Mouse (Mus musculus) frontal cortex, postnatal 14 days (tissue): ENCODE measurements around the gene C130050O18Rik.
A peak's percentile ranks its signal among the peaks of the same experiment; 100 is the strongest.

Source experiments
- DNase-seq, 2 experiments: peaks; one replicate each; pipeline ENCODE4 v3.0.0; 2022; ENCODE audit warnings: low spot score in 2 of 2

The C130050O18Rik gene

GRCm38 (mm10) chr5:139459938-139460337 is 54.9 kb downstream of the C130050O18Rik start:
- DNase-seq, result no peak

- peak; percentile 96 to 98 for DNase-seq
Measured at GRCm38 (mm10) chr5:139460384-139461067, 55.4 kb downstream of the C130050O18Rik start, which contains the start of gene 3110082I17Rik. Gene 3110082I17Rik (minus strand): TSS chr5:139460527.

- no peak for DNase-seq
Measured at GRCm38 (mm10) chr5:139464874-139465273, 59.8 kb downstream of the C130050O18Rik start.
